Mouse (Mus musculus) CH12.LX (cell line): ENCODE measurements at regions not wholly inside any gene's neighbourhood (a gene's known extent, or its start where the extent isn't known, plus 50 kb on each side); places are given as distances from the start of the nearest gene placed in this dataset.

Experiments used
- CTCF ChIP-seq, 2 experiments: IDR thresholded peaks in 1 of 2; conservative IDR thresholded peaks in 1 of 2; 2 replicates each; pipeline ENCODE4 v1.5.1; 2011 to 2012; ENCODE audit warnings: low read depth in 2 of 2, low read length in 2 of 2, improper control_type of control experiment in 1 of 2, inconsistent platforms in 1 of 2, mild to moderate bottlenecking in 1 of 2, moderate library complexity in 1 of 2
- ELF1 ChIP-seq: IDR thresholded peaks from 2 replicates; pipeline ENCODE4 v1.6.1; 2014; ENCODE audit warnings: low read depth, mild to moderate bottlenecking, inconsistent platforms, low read length, improper control_type of control experiment
- MYC ChIP-seq: IDR thresholded peaks from 2 replicates; pipeline ENCODE4 v1.6.1; 2011; ENCODE audit warnings: low read depth, mild to moderate bottlenecking, improper control_type of control experiment, low read length
- POLR2A ChIP-seq: IDR thresholded peaks from 2 replicates; pipeline ENCODE4 v1.6.1; 2011; ENCODE audit warnings: low read depth, mild to moderate bottlenecking, improper control_type of control experiment, low read length
- TBP ChIP-seq: conservative IDR thresholded peaks from 2 replicates; pipeline ENCODE4 v1.6.1; 2011; ENCODE audit warnings: low read depth, low read length, improper control_type of control experiment

DNA sequence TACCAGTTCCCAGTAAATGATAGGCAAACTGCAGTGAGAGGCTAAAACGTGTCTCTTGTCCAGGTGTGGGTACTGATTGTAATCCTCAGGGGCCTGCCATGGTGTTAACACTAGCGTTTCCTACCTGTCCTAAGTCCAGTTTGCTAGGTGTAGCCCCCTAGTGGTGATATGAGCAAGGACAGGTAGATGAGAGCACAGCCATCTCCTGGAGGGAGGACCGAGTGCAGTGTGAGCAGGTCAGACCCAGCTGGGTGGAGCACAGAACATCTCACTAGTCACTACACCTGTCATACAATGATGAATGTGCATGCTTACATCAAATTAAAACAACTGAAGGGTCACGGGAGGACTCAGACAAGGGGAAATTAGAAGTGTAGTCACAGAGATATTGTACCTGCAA, 273.6 kb downstream of the Cd47 start:
- TF ChIP-seq TBP (no peak), MYC (0 out of 2 replicates have a peak, but pooled peaks have one; percentile 23), CTCF (conservative IDR thresholded peaks at IDR 0.05 in 1 of 2, IDR thresholded peaks at IDR 0.05 in 1 of 2; ENCODE audit: low read depth in 2 of 2, low read length in 2 of 2) (peak; percentile 82 to 88), ELF1 (no peak), POLR2A (no peak)
